Mouse (Mus musculus) midbrain, postnatal 0 days (tissue): ENCODE results near the gene Fam222a. TPM values are rescaled to one million over a fixed set of nuclear protein-coding genes. Genes with fewer than 3 reads are reported as not detected.

Experiments
- ATAC-seq: fragments of 200-750 bp; cut with Nextera tagmentation; 2 replicates; pipeline ENCODE4 v1.8.0; 2017; ENCODE audit warnings: moderate number of reproducible peaks, mild to moderate bottlenecking, moderate TSS enrichment, moderate library complexity; ENCODE audit not compliant: low FRiP score
- DNase-seq: peaks from one replicate; pipeline ENCODE4 v3.0.0-alpha.2; 2015; ENCODE audit warnings: low spot score
- H3K27ac ChIP-seq: fragments of 300-500 bp; sonication (generic); 2 replicates; pipeline ENCODE4 v1.5.1; 2014; ENCODE audit warnings: low read depth, mild to moderate bottlenecking, low read length, mixed read lengths
- H3K27me3 ChIP-seq: fragments of 300-500 bp; sonication (generic); 2 replicates; pipeline ENCODE4 v1.6.1; 2014; ENCODE audit warnings: low read length, control low read depth, mixed read lengths; ENCODE audit not compliant: insufficient read depth
- H3K36me3 ChIP-seq: fragments of 300-500 bp; sonication (generic); 2 replicates; pipeline ENCODE4 v1.6.1; 2014; ENCODE audit warnings: low read length, control low read depth, mixed read lengths; ENCODE audit not compliant: insufficient read depth
- H3K4me1 ChIP-seq: fragments of 300-500 bp; sonication (generic); 2 replicates; pipeline ENCODE4 v1.6.1; 2014; ENCODE audit warnings: mild to moderate bottlenecking, control low read depth, antibody characterized with exemption, low read length, mixed read lengths; ENCODE audit not compliant: insufficient read depth
- H3K4me2 ChIP-seq: fragments of 300-500 bp; sonication (generic); 2 replicates; pipeline ENCODE4 v1.6.1; 2014; ENCODE audit warnings: low read depth, mild to moderate bottlenecking, low read length, mixed read lengths; ENCODE audit not compliant: poor library complexity, severe bottlenecking
- H3K4me3 ChIP-seq: fragments of 300-500 bp; sonication (generic); 2 replicates; pipeline ENCODE4 v1.5.1; 2014; ENCODE audit warnings: low read depth, mild to moderate bottlenecking, low read length, moderate library complexity
- H3K9ac ChIP-seq: fragments of 300-500 bp; sonication (generic); replicated peaks from 2 replicates; pipeline ENCODE4 v1.6.1; 2014; ENCODE audit warnings: mild to moderate bottlenecking, low read length, moderate library complexity, mixed read lengths; ENCODE audit not compliant: poor library complexity, severe bottlenecking
- H3K9me3 ChIP-seq: fragments of 300-500 bp; sonication (generic); 2 replicates; pipeline ENCODE4 v1.6.1; 2016; ENCODE audit warnings: low read length, control low read depth
- CTCF ChIP-seq: IDR thresholded peaks from 2 replicates; pipeline ENCODE4 v1.5.1; 2016; ENCODE audit warnings: antibody characterized with exemption, mild to moderate bottlenecking
- WGBS: fragments of 180-500 bp; shearing (Covaris S2); extraction: QIAGEN DNeasy Blood & Tissue Kit; methylation state at CpG from one replicate; pipeline ENCODE4 v1.1.7; 2014; 5-methylcytosine and 5-hydroxymethylcytosine counted together
- polyA plus RNA-seq: library from polyadenylated mRNA; unstranded; fragments of >200 nt; fragmentation: Nextera tagmentation; extraction: Ambion mirVana; gene quantifications from 2 replicates; pipeline ENCODE4 v1.2.1, GENCODE M21; 2015
- total RNA-seq: library from RNA; depleted of rRNA; stranded (reverse); fragments of >200 nt; gene quantifications from 2 replicates; pipeline ENCODE4 v1.2.3, GENCODE M21; 2014

Gene Fam222a
- total and polyA plus RNA-seq, 2 experiments from 2014 or later, result 4.2 to 10.4 TPM

GRCm38 (mm10) chr5:114583490-114584175, 15.8 kb downstream of the Fam222a start:
- Histone ChIP-seq H3K4me1 (peaks cover 16% of the 10 kb centered on the region), H3K9me3 (no peaks in the 10 kb centered on the region), H3K27ac (no peak overlapping the region), H3K4me2 (no peak overlapping the region), H3K27me3 (no peaks in the 10 kb centered on the region), H3K4me3 (no peak overlapping the region), H3K36me3 (no peaks in the 10 kb centered on the region), H3K9ac (no peak overlapping the region)
- ATAC-seq, result no peak
- TF ChIP-seq CTCF, result no peak
- 73% methylated on average over 12 of the region's 12 CpGs for WGBS
- DNase-seq, result no peak

GRCm38 (mm10) chr5:114584293-114585104, 16.7 kb downstream of the Fam222a start:
- no peak overlapping the region for H3K4me2 ChIP-seq
- no peak overlapping the region; the same call in 1 of the 2 replicates for H3K9ac ChIP-seq
- TF ChIP-seq CTCF, result no peak
- no peak overlapping the region for H3K4me3 ChIP-seq
- H3K9me3 ChIP-seq, result no peaks in the 10 kb centered on the region
- H3K27ac ChIP-seq, result no peak overlapping the region
- no peaks in the 10 kb centered on the region for H3K36me3 ChIP-seq
- DNase-seq (no peak), ATAC-seq (no peak)
- H3K4me1 ChIP-seq, result peaks cover 23% of the 10 kb centered on the region
- WGBS, result 26% methylated on average over 14 of the region's 14 CpGs
- H3K27me3 ChIP-seq, result no peaks in the 10 kb centered on the region

GRCm38 (mm10) chr5:114585682-114586081, 17.9 kb downstream of the Fam222a start:
- H3K36me3 ChIP-seq, result no peaks in the 10 kb centered on the region
- H3K27me3 ChIP-seq, result no peaks in the 10 kb centered on the region
- ATAC-seq (no peak), DNase-seq (no peak)
- H3K27ac ChIP-seq, result peak overlapping the region; percentile 26
- TF ChIP-seq CTCF, result 0 out of 2 replicates have a peak, but pooled peaks have one; percentile 6
- H3K4me2 ChIP-seq, result no peak overlapping the region
- WGBS, result 17% methylated on average over 5 of the region's 5 CpGs
- no peaks in the 10 kb centered on the region for H3K9me3 ChIP-seq
- no peak overlapping the region for H3K4me3 ChIP-seq
- H3K4me1 ChIP-seq, result peaks cover 26% of the 10 kb centered on the region
- H3K9ac ChIP-seq, result no peak overlapping the region

GRCm38 (mm10) chr5:114587908-114588307, 20.1 kb downstream of the Fam222a start:
- no peak overlapping the region for H3K4me2 ChIP-seq
- DNase-seq (no peak), ATAC-seq (no peak)
- no peak overlapping the region for H3K9ac ChIP-seq
- no peak overlapping the region for H3K27ac ChIP-seq
- no peaks in the 10 kb centered on the region for H3K9me3 ChIP-seq
- peaks cover 30% of the 10 kb centered on the region for H3K4me1 ChIP-seq
- H3K36me3 ChIP-seq, result no peaks in the 10 kb centered on the region
- H3K27me3 ChIP-seq, result no peaks in the 10 kb centered on the region
- no peak overlapping the region for H3K4me3 ChIP-seq
- TF ChIP-seq CTCF, result no peak
- 50% methylated on average over 9 of the region's 9 CpGs for WGBS

- Histone ChIP-seq H3K9ac (no peak overlapping the region), H3K4me1 (peaks cover 33% of the 10 kb centered on the region), H3K4me3 (no peak overlapping the region), H3K9me3 (no peaks in the 10 kb centered on the region), H3K27me3 (no peaks in the 10 kb centered on the region), H3K36me3 (no peaks in the 10 kb centered on the region), H3K4me2 (no peak overlapping the region), H3K27ac (no peak overlapping the region)
- TF ChIP-seq CTCF, result no peak
- ATAC-seq (no peak), DNase-seq (no peak)
- WGBS, result 53% methylated on average over 10 of the region's 10 CpGs
These were observed 20.6 kb downstream of the Fam222a start for GRCm38 (mm10) chr5:114588416-114588815.

- H3K27me3 ChIP-seq, result no peaks in the 10 kb centered on the region
- no peak overlapping the region for H3K27ac ChIP-seq
- no peaks in the 10 kb centered on the region for H3K36me3 ChIP-seq
- H3K4me3 ChIP-seq, result no peak overlapping the region
- DNase-seq (no peak), ATAC-seq (no peak)
- H3K9ac ChIP-seq, result no peak overlapping the region
- TF ChIP-seq CTCF, result no peak
- no peak overlapping the region for H3K4me2 ChIP-seq
- H3K4me1 ChIP-seq, result peaks cover 38% of the 10 kb centered on the region
- 27% methylated on average over 6 of the region's 6 CpGs for WGBS
- no peaks in the 10 kb centered on the region for H3K9me3 ChIP-seq
These were observed 21.2 kb downstream of the Fam222a start for GRCm38 (mm10) chr5:114589026-114589425.
